ENCODE assay signal across 8 mouse cellular contexts in the genomic region with DNA sequence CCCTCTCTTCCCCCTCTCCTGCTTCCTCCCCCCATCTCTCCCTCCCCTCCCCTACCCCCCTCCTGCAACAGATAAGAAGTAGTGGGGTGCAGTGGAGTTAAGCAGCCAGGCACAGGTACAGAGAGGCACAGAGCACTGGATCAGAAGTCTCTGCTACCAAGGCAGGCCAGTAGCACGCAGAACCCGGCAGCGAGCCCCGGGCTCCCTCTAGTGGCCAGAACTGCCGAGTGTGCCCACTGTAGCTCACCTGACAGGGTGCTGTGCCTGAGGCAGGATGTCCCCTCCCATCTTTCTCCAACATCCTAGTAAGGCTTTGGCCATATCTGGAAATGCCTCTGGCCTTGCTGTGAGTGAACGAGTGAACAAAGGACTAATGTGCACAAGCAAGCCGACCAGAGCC. TPM values are rescaled to one million over a fixed set of nuclear protein-coding genes. Genes with fewer than 3 reads are reported as not detected.
DNase-seq lines count a peak whose midpoint lies in the region; ATAC-seq and TF ChIP-seq lines count a peak whose summit lies in the region.

No protein-coding gene starts in this region.

- H3K9ac ChIP-seq in kidney, embryonic 15.5 days: no peak overlapping the region
- H3K9ac ChIP-seq in limb, embryonic 15.5 days: no peak overlapping the region

- intact Hi-C loops in gastrocnemius, postnatal 36 days (cut with DNase I): loop anchor here (5.0 kb wide), 2 partner anchors 91 to 106 kb away; no protein-coding TSS in a partner anchor

- H3K9me3 ChIP-seq in kidney, embryonic 15.5 days (replicated peaks): no peaks in the 10 kb centered on the region
- no peaks in the 10 kb centered on the region for H3K9me3 ChIP-seq in limb, embryonic 15.5 days

- H3K4me2 ChIP-seq in kidney, embryonic 15.5 days: no peak overlapping the region
- H3K4me2 ChIP-seq in limb, embryonic 15.5 days: no peak overlapping the region

- no peak for TF ChIP-seq POLR2A in cortical plate, adult 2 months (IDR thresholded peaks at IDR 0.05; ENCODE audit: extremely low read depth, insufficient read depth, low read length)

- no peaks in the 10 kb centered on the region; the same call in 1 of the 2 replicates for H3K27me3 ChIP-seq in kidney, embryonic 15.5 days
- no peaks in the 10 kb centered on the region for H3K27me3 ChIP-seq in limb, embryonic 15.5 days
- no peaks in the 10 kb centered on the region for H3K27me3 ChIP-seq in splenic B cell, adult 2 months (ENCODE audit: control insufficient read depth, insufficient read depth, low read length, poor library complexity, severe bottlenecking)

- 5% methylated on average over 7 of the region's 7 CpGs for WGBS in kidney, embryonic 15.5 days
- WGBS in limb, embryonic 15.5 days: 5% methylated on average over 7 of the region's 7 CpGs

- 0 out of 2 replicates have a peak, but pooled peaks cover 2% of the 10 kb centered on the region for H3K4me1 ChIP-seq in cortical plate, adult 2 months (ENCODE audit: control insufficient read depth, insufficient read depth, low read length)
- H3K4me1 ChIP-seq in kidney, embryonic 15.5 days: no peaks in the 10 kb centered on the region
- no peaks in the 10 kb centered on the region for H3K4me1 ChIP-seq in limb, embryonic 15.5 days

- H3K27ac ChIP-seq in cortical plate, adult 2 months (ENCODE audit: insufficient read depth, low read length): no peak overlapping the region
- H3K27ac ChIP-seq in kidney, embryonic 15.5 days: no peak overlapping the region
- H3K27ac ChIP-seq in limb, embryonic 15.5 days: no peak overlapping the region

- peak; percentile 85; the same call in 1 of the 2 replicates for ATAC-seq in kidney, embryonic 15.5 days (replicated peaks; ENCODE audit: low FRiP score)
- ATAC-seq in limb, embryonic 15.5 days (ENCODE audit: insufficient number of reproducible peaks, low FRiP score, low TSS enrichment, low read depth): peak; percentile 59; the same call in 1 of the 2 replicates
- peak; percentile 68; the same call in 1 of the 2 replicates for ATAC-seq in monocyte, adult 5-6 weeks (replicated peaks; ENCODE audit: insufficient number of reproducible peaks, low FRiP score, low TSS enrichment, poor library complexity, severe bottlenecking)

- no peaks in the 10 kb centered on the region for H3K36me3 ChIP-seq in kidney, embryonic 15.5 days
- no peaks in the 10 kb centered on the region for H3K36me3 ChIP-seq in limb, embryonic 15.5 days
- H3K36me3 ChIP-seq in splenic B cell, adult 2 months (ENCODE audit: control insufficient read depth, insufficient read depth, low read length, poor library complexity, severe bottlenecking): no peaks in the 10 kb centered on the region

- no peak overlapping the region for H3K4me3 ChIP-seq in cortical plate, adult 2 months (ENCODE audit: insufficient read depth, low read length)
- no peak overlapping the region for H3K4me3 ChIP-seq in kidney, embryonic 15.5 days (replicated peaks)
- no peak overlapping the region for H3K4me3 ChIP-seq in limb, embryonic 15.5 days

- DNase-seq in ovary, postnatal 10 days (ENCODE audit: low spot score): peak; percentile 52
- no peak for DNase-seq in ovary, adult 18-20 months (ENCODE audit: low spot score)
- peak; percentile 75 to 76 for DNase-seq in gastrocnemius, postnatal 36 days
- DNase-seq in splenic B cell, adult 2 months (ENCODE audit: low read depth, low spot score): peak; percentile 58

- TF ChIP-seq CTCF in cortical plate, adult 2 months (IDR thresholded peaks at IDR 0.05; ENCODE audit: extremely low read depth, insufficient read depth, low read length): peak; percentile 80

RNA-seq across cellular contexts. Expression of gene Aldh1l1, which starts 51.7 kb away (rescaled TPM):
- polyA plus RNA-seq in cortical plate, adult 2 months (2012; rRNA removed): 77.0 and 83.1 TPM in 2 replicates
- 1 to 10 TPM; 2.9 to 4.0 TPM for total RNA-seq in gastrocnemius, postnatal 36 days (2021)
- 11.2 and 13.8 TPM in 2 replicates for polyA plus RNA-seq in kidney, embryonic 15.5 days (2015; fragmentation: Nextera tagmentation; extraction: Ambion mirVana)
- 1.9 and 2.7 TPM in 2 replicates for polyA plus RNA-seq in limb, embryonic 15.5 days (2015; fragmentation: Nextera tagmentation; extraction: Ambion mirVana)
- total RNA-seq in monocyte, adult 5-6 weeks (2017): 0.68 to 2.9 TPM in 2 of 3 replicates, not detected in the other
